29 mouse cellular contexts compared by ENCODE assay signal in genomic region chr8:82895091-82895490, GRCm38 (mm10). TPM values are rescaled to one million over a fixed set of nuclear protein-coding genes. Genes with fewer than 3 reads are reported as not detected.
DNase-seq lines count a peak whose midpoint lies in the region; ATAC-seq and TF ChIP-seq lines count a peak whose summit lies in the region.
"Had no signal": no experiment of that assay in that cellular context is flagged by ENCODE, and none has a peak within 500 bp of the region (broad histone marks: within the 10 kb centered on the region; RNA-seq: fewer than 3 reads in every experiment).

No protein-coding gene starts in this region.

- H3K4me3 ChIP-seq in liver, adult 2 months (ENCODE audit: insufficient read depth, low read depth, low read length): no peak overlapping the region
- H3K4me3 ChIP-seq in liver, embryonic 11.5 days (ENCODE audit: low read depth, low read length): no peak overlapping the region
- no peak overlapping the region for H3K4me3 ChIP-seq in hindbrain, embryonic 11.5 days (ENCODE audit: low read depth, low read length)
- H3K4me3 ChIP-seq in intestine, embryonic 15.5 days (replicated peaks): no peak overlapping the region
- H3K4me3 ChIP-seq: embryonic facial prominence, embryonic 15.5 days; heart, embryonic 15.5 days; limb, embryonic 13.5 days; lung, embryonic 15.5 days; midbrain, embryonic 15.5 days; myocyte; neural tube, embryonic 13.5 days had no signal

- no peak for TF ChIP-seq POLR2A in liver, adult 2 months (IDR thresholded peaks at IDR 0.05; ENCODE audit: extremely low read depth, insufficient read depth, low read length)
- TF ChIP-seq POLR2A in brain, embryonic 14.5 days (IDR thresholded peaks at IDR 0.05; ENCODE audit: borderline replicate concordance, extremely low read depth, insufficient read depth, insufficient read length, poor library complexity, severe bottlenecking): no peak

- H3K27ac ChIP-seq in liver, adult 2 months (replicated peaks; ENCODE audit: insufficient read depth, low read depth, low read length): no peak overlapping the region
- no peak overlapping the region for H3K27ac ChIP-seq in liver, embryonic 11.5 days (ENCODE audit: low read depth, low read length)
- H3K27ac ChIP-seq in hindbrain, embryonic 11.5 days (ENCODE audit: low read depth, low read length): no peak overlapping the region
- H3K27ac ChIP-seq in intestine, embryonic 15.5 days: no peak overlapping the region
- H3K27ac ChIP-seq: embryonic facial prominence, embryonic 15.5 days; heart, embryonic 15.5 days; hindbrain, embryonic 14.5 days; limb, embryonic 13.5 days; liver, embryonic 14.5 days; lung, embryonic 15.5 days; midbrain, embryonic 15.5 days; neural tube, embryonic 13.5 days had no signal

- H3K79me2 ChIP-seq in liver, adult 2 months (ENCODE audit: control insufficient read depth, insufficient read depth, low read length): no peaks in the 10 kb centered on the region

- DNase-seq in cerebellum, postnatal 14 days: peak; percentile 12
- no peak for DNase-seq in cerebellum, adult 11 months
- DNase-seq in liver, adult 2 months (ENCODE audit: extremely low read depth, low read depth, low spot score): peak; percentile 12
- DNase-seq in liver, embryonic 11.5 days (ENCODE audit: low spot score): no peak
- peak; percentile 19 for DNase-seq in adrenal gland, adult 8-10 months
- peak; percentile 34 for DNase-seq in brain, embryonic 14.5 days (ENCODE audit: low read depth)
- no peak for DNase-seq in hindbrain, embryonic 11.5 days (ENCODE audit: low spot score)
- DNase-seq: cerebellum, adult 9-11 months; embryo, embryonic 11 days; gastrocnemius, postnatal 25 days; heart, postnatal 36 days; kidney, adult 8-10 months; kidney, postnatal 10 days; right cerebral cortex, adult 18-20 months; thymus, adult 18-20 months; thymus, postnatal 36 days had no signal

- no peaks in the 10 kb centered on the region for H3K4me1 ChIP-seq in liver, adult 2 months (ENCODE audit: control insufficient read depth, insufficient read depth, low read length)
- H3K4me1 ChIP-seq in liver, embryonic 11.5 days (replicated peaks; ENCODE audit: control insufficient read depth, insufficient read depth, low read length): no peaks in the 10 kb centered on the region
- no peaks in the 10 kb centered on the region for H3K4me1 ChIP-seq in hindbrain, embryonic 11.5 days (replicated peaks; ENCODE audit: control insufficient read depth, insufficient read depth, low read length)
- no peaks in the 10 kb centered on the region for H3K4me1 ChIP-seq in intestine, embryonic 15.5 days (replicated peaks)
- H3K4me1 ChIP-seq: embryonic facial prominence, embryonic 15.5 days; midbrain, embryonic 15.5 days; neural tube, embryonic 13.5 days had no signal

- ATAC-seq in liver, embryonic 11.5 days (replicated peaks; ENCODE audit: low FRiP score): no peak
- no peak for ATAC-seq in hindbrain, embryonic 11.5 days (ENCODE audit: low FRiP score)
- ATAC-seq in intestine, embryonic 15.5 days: no peak
- ATAC-seq: forebrain, embryonic 16.5 days; inflammation-experienced regulatory T-cells, adult 6 months; midbrain, embryonic 15.5 days; Patski had no signal

- no peaks in the 10 kb centered on the region for H3K36me3 ChIP-seq in liver, adult 2 months (ENCODE audit: control insufficient read depth, insufficient read depth, low read length)
- no peaks in the 10 kb centered on the region for H3K36me3 ChIP-seq in liver, embryonic 11.5 days (ENCODE audit: control insufficient read depth, insufficient read depth, low read length)
- H3K36me3 ChIP-seq in hindbrain, embryonic 11.5 days (ENCODE audit: control insufficient read depth, insufficient read depth, low read length): no peaks in the 10 kb centered on the region
- no peaks in the 10 kb centered on the region for H3K36me3 ChIP-seq in intestine, embryonic 15.5 days
- H3K36me3 ChIP-seq: embryonic facial prominence, embryonic 15.5 days; heart, embryonic 15.5 days; limb, embryonic 13.5 days; lung, embryonic 15.5 days; midbrain, embryonic 15.5 days; neural tube, embryonic 13.5 days had no signal

- WGBS in liver, adult 2 months: 69% methylated on average over 4 of the region's 4 CpGs
- 76% methylated on average over 4 of the region's 4 CpGs for WGBS in liver, embryonic 11.5 days
- 90% methylated on average over 4 of the region's 4 CpGs for WGBS in hindbrain, embryonic 11.5 days
- WGBS in intestine, embryonic 15.5 days: 87% methylated on average over 4 of the region's 4 CpGs

- TF ChIP-seq CTCF in liver, adult 2 months (IDR thresholded peaks at IDR 0.05; ENCODE audit: low read depth, low read length): no peak
- no peak for TF ChIP-seq CTCF in brain, embryonic 14.5 days (IDR thresholded peaks at IDR 0.05; ENCODE audit: borderline replicate concordance, extremely low read depth, insufficient read depth, insufficient read length)

- no peak overlapping the region for H3K9ac ChIP-seq in liver, adult 2 months (ENCODE audit: low read depth, low read length)
- H3K9ac ChIP-seq in liver, embryonic 11.5 days (ENCODE audit: low read depth, low read length): no peak overlapping the region
- no peak overlapping the region for H3K9ac ChIP-seq in hindbrain, embryonic 11.5 days (ENCODE audit: low read depth, low read length)
- no peak overlapping the region for H3K9ac ChIP-seq in intestine, embryonic 15.5 days
- H3K9ac ChIP-seq: embryonic facial prominence, embryonic 15.5 days; heart, embryonic 15.5 days; hindbrain, embryonic 14.5 days; limb, embryonic 13.5 days; liver, embryonic 14.5 days; lung, embryonic 15.5 days; midbrain, embryonic 15.5 days; neural tube, embryonic 13.5 days had no signal

- H3K27me3 ChIP-seq in liver, adult 2 months (ENCODE audit: control insufficient read depth, insufficient read depth, low read length): no peaks in the 10 kb centered on the region
- no peaks in the 10 kb centered on the region for H3K27me3 ChIP-seq in liver, embryonic 11.5 days (replicated peaks; ENCODE audit: control insufficient read depth, insufficient read depth, low read length)
- no peaks in the 10 kb centered on the region for H3K27me3 ChIP-seq in hindbrain, embryonic 11.5 days (ENCODE audit: control insufficient read depth, insufficient read depth, low read length)
- H3K27me3 ChIP-seq in intestine, embryonic 15.5 days (replicated peaks): no peaks in the 10 kb centered on the region
- H3K27me3 ChIP-seq: embryonic facial prominence, embryonic 15.5 days; heart, embryonic 15.5 days; limb, embryonic 13.5 days; lung, embryonic 15.5 days; midbrain, embryonic 15.5 days; neural tube, embryonic 13.5 days; Patski had no signal

- no peak overlapping the region for H3K4me2 ChIP-seq in liver, embryonic 11.5 days
- H3K4me2 ChIP-seq in hindbrain, embryonic 11.5 days (replicated peaks; ENCODE audit: low read depth, low read length): no peak overlapping the region
- H3K4me2 ChIP-seq in intestine, embryonic 15.5 days (replicated peaks): no peak overlapping the region
- H3K4me2 ChIP-seq: embryonic facial prominence, embryonic 15.5 days; heart, embryonic 15.5 days; hindbrain, embryonic 14.5 days; limb, embryonic 13.5 days; lung, embryonic 15.5 days; midbrain, embryonic 15.5 days; neural tube, embryonic 13.5 days had no signal

- H3K9me3 ChIP-seq in liver, embryonic 11.5 days (ENCODE audit: control insufficient read depth, low read length): no peaks in the 10 kb centered on the region
- no peaks in the 10 kb centered on the region for H3K9me3 ChIP-seq in hindbrain, embryonic 11.5 days (ENCODE audit: control insufficient read depth, low read length)
- no peaks in the 10 kb centered on the region for H3K9me3 ChIP-seq in intestine, embryonic 15.5 days
- H3K9me3 ChIP-seq: embryonic facial prominence, embryonic 15.5 days; heart, embryonic 15.5 days; limb, embryonic 13.5 days; lung, embryonic 15.5 days; midbrain, embryonic 15.5 days; neural tube, embryonic 13.5 days had no signal

RNA-seq across cellular contexts. Expression of gene Rnf150, which starts 31.9 kb away (rescaled TPM):
- total RNA-seq in liver, adult 2 months (2014; rRNA removed): 0.92 and 1.2 TPM in 2 replicates
- polyA plus RNA-seq in liver, adult 2 months (2012; rRNA removed): 0.11 and 0.24 TPM in 2 replicates
- polyA plus RNA-seq in liver, embryonic 11.5 days (2014; fragmentation: Nextera tagmentation; extraction: Ambion mirVana): 0.18 and 0.44 TPM in 2 replicates
- total RNA-seq in adrenal gland, adult 8-10 months (2022): 10 to 100 TPM; 17.9 to 21.1 (median 18.8) TPM
- polyA plus RNA-seq in brain, embryonic 14.5 days (2012; rRNA removed): 8.5 and 12.1 TPM in 2 replicates
- polyA plus RNA-seq in hindbrain, embryonic 11.5 days (2014; fragmentation: Nextera tagmentation; extraction: Ambion mirVana): 2.3 and 2.4 TPM in 2 replicates
- 1.0 and 1.2 TPM in 2 replicates for polyA plus RNA-seq in intestine, embryonic 15.5 days (2015; fragmentation: Nextera tagmentation; extraction: Ambion mirVana)
- polyA plus RNA-seq: inflammation-experienced regulatory T-cells, adult 6 months had no signal

Comparison
In these comparisons a context has a peak if more than half of its experiments do, and no peak if none do; other contexts are left out.
1. DNase-seq: peak in cerebellum, postnatal 14 days (2 of 2), liver, adult 2 months (single experiment), adrenal gland, adult 8-10 months (single experiment) and brain, embryonic 14.5 days (single experiment); none in cerebellum, adult 11 months (single experiment), liver, embryonic 11.5 days (single experiment) and hindbrain, embryonic 11.5 days (single experiment).